Mouse (Mus musculus) liver, adult 2 months (tissue): Measurements from ENCODE around the gene Lrrc75a.

Experiments used
- CTCF ChIP-seq: fragments of 200-500 bp; IDR thresholded peaks from 2 replicates; pipeline ENCODE4 v1.5.1; 2011; ENCODE audit warnings: low read depth, low read length, control low read depth
- POLR2A ChIP-seq: fragments of 200-500 bp; IDR thresholded peaks from 2 replicates; pipeline ENCODE4 v1.6.1; 2011; ENCODE audit warnings: low read length, control low read depth; ENCODE audit not compliant: insufficient read depth; ENCODE audit errors: extremely low read depth

DNA sequence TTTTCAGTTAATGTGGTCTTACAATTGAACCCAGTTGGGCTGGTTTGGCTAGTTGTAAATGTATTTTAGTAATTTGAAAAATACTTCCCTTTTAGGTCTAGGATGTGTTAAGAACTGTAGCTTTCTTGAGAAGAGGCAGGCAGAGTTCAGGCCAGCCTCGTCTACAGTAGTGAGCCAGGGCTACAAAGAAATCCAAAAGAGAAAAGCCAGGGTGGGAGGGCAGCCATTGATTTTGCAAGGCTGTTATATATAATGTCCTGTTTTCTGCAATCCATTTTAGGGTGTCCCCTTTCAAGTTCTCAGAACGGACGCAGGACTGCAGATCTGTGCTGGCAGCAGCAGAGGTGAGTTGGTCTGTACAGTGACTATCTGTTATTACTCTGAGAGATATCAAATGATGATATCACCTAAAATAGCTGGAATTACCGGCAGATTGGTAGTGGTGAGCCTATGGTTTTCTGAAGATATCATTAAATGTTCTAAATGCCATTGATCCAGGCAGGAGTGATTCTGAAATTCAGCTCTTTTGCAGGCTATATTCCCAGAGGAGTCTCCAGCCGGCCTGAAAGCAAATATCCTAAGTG, 44.1 kb downstream of the Lrrc75a start:
- TF ChIP-seq POLR2A (no peak), CTCF (no peak)
